Mouse (Mus musculus): ENCODE results near the gene Fndc3b. TPM values are rescaled to one million over a fixed set of nuclear protein-coding genes. Genes with fewer than 3 reads are reported as not detected.

Gene Fndc3b
- polyA plus RNA-seq, 1 experiment from 2014 or later: 11.8 TPM

- DNase-seq (ENCODE audit: low spot score) (peak; percentile 38), ATAC-seq (ENCODE audit: low FRiP score, low TSS enrichment) (no peak)
- Histone ChIP-seq H3K4me1 (replicated peaks; ENCODE audit: control insufficient read depth, insufficient read depth) (no peaks in the 10 kb centered on the region), H3K36me3 (ENCODE audit: control insufficient read depth, insufficient read depth, low read length) (peaks cover 14% of the 10 kb centered on the region), H3K9me3 (ENCODE audit: control insufficient read depth, low read length) (no peaks in the 10 kb centered on the region), H3K4me3 (ENCODE audit: low read depth, low read length) (no peak overlapping the region), H3K27me3 (ENCODE audit: control insufficient read depth, insufficient read depth, low read length) (no peaks in the 10 kb centered on the region), H3K27ac (replicated peaks) (no peak overlapping the region), H3K9ac (ENCODE audit: low read length) (no peak overlapping the region), H3K4me2 (replicated peaks; ENCODE audit: low read depth) (no peak overlapping the region)
- 73% methylated on average over 7 of the region's 7 CpGs for WGBS
- TF ChIP-seq EP300 (optimal IDR thresholded peaks at IDR 0.05) (no peak), CTCF (IDR thresholded peaks at IDR 0.05; ENCODE audit: low read depth) (peak; percentile 84)
These were observed 244.7 kb downstream of the Fndc3b start for GRCm38 (mm10) chr3:27466297-27466901.

GRCm38 (mm10) chr3:27463373-27463772 lies 247.7 kb downstream of the Fndc3b start:
- Histone ChIP-seq H3K27me3 (ENCODE audit: control insufficient read depth, insufficient read depth, low read length) (no peaks in the 10 kb centered on the region), H3K27ac (replicated peaks) (no peak overlapping the region), H3K36me3 (ENCODE audit: control insufficient read depth, insufficient read depth, low read length) (peaks cover 29% of the 10 kb centered on the region), H3K9ac (ENCODE audit: low read length) (no peak overlapping the region), H3K9me3 (ENCODE audit: control insufficient read depth, low read length) (no peaks in the 10 kb centered on the region), H3K4me1 (replicated peaks; ENCODE audit: control insufficient read depth, insufficient read depth) (no peaks in the 10 kb centered on the region), H3K4me3 (ENCODE audit: low read depth, low read length) (no peak overlapping the region), H3K4me2 (replicated peaks; ENCODE audit: low read depth) (no peak overlapping the region)
- 92% methylated on average over 7 of the region's 7 CpGs for WGBS
- DNase-seq (ENCODE audit: low spot score): no peak
- TF ChIP-seq CTCF (IDR thresholded peaks at IDR 0.05; ENCODE audit: low read depth): no peak
- no peak for TF ChIP-seq EP300 (optimal IDR thresholded peaks at IDR 0.05)
- ATAC-seq (ENCODE audit: low FRiP score, low TSS enrichment): no peak

- no peaks in the 10 kb centered on the region for H3K4me1 ChIP-seq (replicated peaks; ENCODE audit: control insufficient read depth, insufficient read depth)
- no peak overlapping the region for H3K9ac ChIP-seq (ENCODE audit: low read length)
- 83% methylated on average over 15 of the region's 15 CpGs for WGBS
- H3K27me3 ChIP-seq (ENCODE audit: control insufficient read depth, insufficient read depth, low read length): no peaks in the 10 kb centered on the region
- H3K4me2 ChIP-seq (replicated peaks; ENCODE audit: low read depth): no peak overlapping the region
- no peak for DNase-seq (ENCODE audit: low spot score)
- H3K36me3 ChIP-seq (ENCODE audit: control insufficient read depth, insufficient read depth, low read length): peaks cover 29% of the 10 kb centered on the region
- TF ChIP-seq CTCF (IDR thresholded peaks at IDR 0.05; ENCODE audit: low read depth): no peak
- no peak for TF ChIP-seq EP300 (optimal IDR thresholded peaks at IDR 0.05)
- no peak for ATAC-seq (ENCODE audit: low FRiP score, low TSS enrichment)
- no peak overlapping the region for H3K4me3 ChIP-seq (ENCODE audit: low read depth, low read length)
- H3K27ac ChIP-seq (replicated peaks): no peak overlapping the region
- no peaks in the 10 kb centered on the region for H3K9me3 ChIP-seq (ENCODE audit: control insufficient read depth, low read length)
These were observed 248.2 kb downstream of the Fndc3b start for GRCm38 (mm10) chr3:27462934-27463333.

- H3K9ac ChIP-seq (ENCODE audit: low read length): no peak overlapping the region
- H3K4me2 ChIP-seq (replicated peaks; ENCODE audit: low read depth): no peak overlapping the region
- ATAC-seq (ENCODE audit: low FRiP score, low TSS enrichment) (no peak), DNase-seq (ENCODE audit: low spot score) (no peak)
- WGBS: 84% methylated on average over 9 of the region's 9 CpGs
- no peak overlapping the region for H3K27ac ChIP-seq (replicated peaks)
- no peak for TF ChIP-seq EP300 (optimal IDR thresholded peaks at IDR 0.05)
- TF ChIP-seq CTCF (IDR thresholded peaks at IDR 0.05; ENCODE audit: low read depth): no peak
- no peak overlapping the region for H3K4me3 ChIP-seq (ENCODE audit: low read depth, low read length)
- H3K9me3 ChIP-seq (ENCODE audit: control insufficient read depth, low read length): no peaks in the 10 kb centered on the region
- H3K36me3 ChIP-seq (ENCODE audit: control insufficient read depth, insufficient read depth, low read length): peaks cover 29% of the 10 kb centered on the region
- no peaks in the 10 kb centered on the region for H3K4me1 ChIP-seq (replicated peaks; ENCODE audit: control insufficient read depth, insufficient read depth)
- no peaks in the 10 kb centered on the region for H3K27me3 ChIP-seq (ENCODE audit: control insufficient read depth, insufficient read depth, low read length)
These were observed 248.7 kb downstream of the Fndc3b start for GRCm38 (mm10) chr3:27462316-27462902.

GRCm38 (mm10) chr3:27461861-27462260 lies 249.2 kb downstream of the Fndc3b start:
- Histone ChIP-seq H3K4me3 (ENCODE audit: low read depth, low read length) (no peak overlapping the region), H3K9ac (ENCODE audit: low read length) (no peak overlapping the region), H3K4me1 (replicated peaks; ENCODE audit: control insufficient read depth, insufficient read depth) (no peaks in the 10 kb centered on the region), H3K4me2 (replicated peaks; ENCODE audit: low read depth) (no peak overlapping the region), H3K36me3 (ENCODE audit: control insufficient read depth, insufficient read depth, low read length) (peaks cover 30% of the 10 kb centered on the region), H3K27me3 (ENCODE audit: control insufficient read depth, insufficient read depth, low read length) (no peaks in the 10 kb centered on the region), H3K9me3 (ENCODE audit: control insufficient read depth, low read length) (no peaks in the 10 kb centered on the region), H3K27ac (replicated peaks) (no peak overlapping the region)
- ATAC-seq (ENCODE audit: low FRiP score, low TSS enrichment) (peak; percentile 14), DNase-seq (ENCODE audit: low spot score) (no peak)
- 95% methylated on average over 7 of the region's 7 CpGs for WGBS
- no peak for TF ChIP-seq EP300 (optimal IDR thresholded peaks at IDR 0.05)
- TF ChIP-seq CTCF (IDR thresholded peaks at IDR 0.05; ENCODE audit: low read depth): no peak

GRCm38 (mm10) chr3:27461037-27461436 lies 250.1 kb downstream of the Fndc3b start:
- TF ChIP-seq EP300 (optimal IDR thresholded peaks at IDR 0.05) (no peak), CTCF (IDR thresholded peaks at IDR 0.05; ENCODE audit: low read depth) (peak; percentile 94)
- no peak overlapping the region for H3K27ac ChIP-seq (replicated peaks)
- H3K27me3 ChIP-seq (ENCODE audit: control insufficient read depth, insufficient read depth, low read length): no peaks in the 10 kb centered on the region
- H3K9ac ChIP-seq (ENCODE audit: low read length): no peak overlapping the region
- DNase-seq (ENCODE audit: low spot score) (peak; percentile 73), ATAC-seq (ENCODE audit: low FRiP score, low TSS enrichment) (peak; percentile 24; the same call in 1 of the 2 replicates)
- no peaks in the 10 kb centered on the region for H3K4me1 ChIP-seq (replicated peaks; ENCODE audit: control insufficient read depth, insufficient read depth)
- 21% methylated on average over 1 of the region's 1 CpGs for WGBS
- no peaks in the 10 kb centered on the region for H3K9me3 ChIP-seq (ENCODE audit: control insufficient read depth, low read length)
- H3K4me3 ChIP-seq (ENCODE audit: low read depth, low read length): no peak overlapping the region
- no peak overlapping the region for H3K4me2 ChIP-seq (replicated peaks; ENCODE audit: low read depth)
- peaks cover 33% of the 10 kb centered on the region for H3K36me3 ChIP-seq (ENCODE audit: control insufficient read depth, insufficient read depth, low read length)
